Mouse (Mus musculus) embryonic facial prominence, embryonic 14.5 days (tissue): ENCODE measurements around the gene Prtg. TPM values are rescaled to one million over a fixed set of nuclear protein-coding genes. Genes with fewer than 3 reads are reported as not detected.

Source experiments
- ATAC-seq: fragments of 200-750 bp; cut with Nextera tagmentation; 2 replicates; pipeline ENCODE4 v1.8.0; 2017; ENCODE audit warnings: low read depth, moderate number of reproducible peaks, moderate TSS enrichment
- DNase-seq: peaks from one replicate; pipeline ENCODE4 v3.0.0-alpha.2; 2015; ENCODE audit warnings: low spot score
- H3K27ac ChIP-seq: fragments of 300-500 bp; sonication (generic); replicated peaks from 2 replicates; pipeline ENCODE4 v1.5.1; 2014; ENCODE audit warnings: low read depth, mild to moderate bottlenecking, low read length, moderate library complexity
- H3K27me3 ChIP-seq: fragments of 300-500 bp; sonication (generic); replicated peaks from 2 replicates; pipeline ENCODE4 v1.6.1; 2014; ENCODE audit warnings: low read length; ENCODE audit not compliant: control insufficient read depth, insufficient read depth
- H3K36me3 ChIP-seq: fragments of 300-500 bp; sonication (generic); 2 replicates; pipeline ENCODE4 v1.6.1; 2014; ENCODE audit warnings: low read length, mixed read lengths; ENCODE audit not compliant: control insufficient read depth, insufficient read depth
- H3K4me1 ChIP-seq: fragments of 300-500 bp; sonication (generic); 2 replicates; pipeline ENCODE4 v1.6.1; 2014; ENCODE audit warnings: antibody characterized with exemption, low read length; ENCODE audit not compliant: control insufficient read depth, insufficient read depth
- H3K4me2 ChIP-seq: fragments of 300-500 bp; sonication (generic); 2 replicates; pipeline ENCODE4 v1.6.1; 2014; ENCODE audit warnings: low read depth, mild to moderate bottlenecking, low read length, moderate library complexity, mixed read lengths
- H3K4me3 ChIP-seq: fragments of 300-500 bp; sonication (generic); 2 replicates; pipeline ENCODE4 v1.5.1; 2014; ENCODE audit warnings: low read depth, mild to moderate bottlenecking, low read length
- H3K9ac ChIP-seq: fragments of 300-500 bp; sonication (generic); 2 replicates; pipeline ENCODE4 v1.6.1; 2014; ENCODE audit warnings: low read depth, mild to moderate bottlenecking, low read length, moderate library complexity, mixed read lengths
- H3K9me3 ChIP-seq: fragments of 300-500 bp; sonication (generic); 2 replicates; pipeline ENCODE4 v1.6.1; 2016; ENCODE audit warnings: low read length; ENCODE audit not compliant: control insufficient read depth
- WGBS: fragments of 180-500 bp; shearing (Covaris S2); extraction: QIAGEN DNeasy Blood & Tissue Kit; methylation state at CpG from one replicate; pipeline ENCODE4 v1.1.7; 2014; 5-methylcytosine and 5-hydroxymethylcytosine counted together
- polyA plus RNA-seq: library from polyadenylated mRNA; unstranded; fragments of >200 nt; fragmentation: Nextera tagmentation; extraction: Ambion mirVana; gene quantifications from 2 replicates; pipeline ENCODE4 v1.2.1, GENCODE M21; 2014

Gene Prtg
- polyA plus RNA-seq, 1 experiment from 2014 or later: 1.3 TPM

- DNase-seq (no peak), ATAC-seq (no peak)
- 85% methylated on average over 4 of the region's 4 CpGs for WGBS
- Histone ChIP-seq H3K4me1 (no peaks in the 10 kb centered on the region), H3K9ac (no peak overlapping the region), H3K27ac (no peak overlapping the region), H3K36me3 (peaks cover 24% of the 10 kb centered on the region), H3K4me3 (no peak overlapping the region), H3K27me3 (no peaks in the 10 kb centered on the region), H3K4me2 (no peak overlapping the region), H3K9me3 (0 out of 2 replicates have a peak, but pooled peaks cover 3% of the 10 kb centered on the region)
Measured at GRCm38 (mm10) chr9:72935309-72935708, 128.6 kb downstream of the Prtg start.

- Histone ChIP-seq H3K27ac (no peak overlapping the region), H3K36me3 (peaks cover 24% of the 10 kb centered on the region), H3K4me1 (no peaks in the 10 kb centered on the region), H3K4me2 (no peak overlapping the region), H3K4me3 (no peak overlapping the region), H3K27me3 (no peaks in the 10 kb centered on the region), H3K9ac (no peak overlapping the region), H3K9me3 (0 out of 2 replicates have a peak, but pooled peaks cover 3% of the 10 kb centered on the region)
- ATAC-seq: no peak
- no peak for DNase-seq
- 66% methylated on average over 2 of the region's 2 CpGs for whole genome bisulfite sequencing
Measured at GRCm38 (mm10) chr9:72936301-72936700, 129.6 kb downstream of the Prtg start.

- Histone ChIP-seq H3K36me3 (peaks cover 43% of the 10 kb centered on the region), H3K9ac (no peak overlapping the region), H3K27ac (no peak overlapping the region), H3K9me3 (peaks cover 10% of the 10 kb centered on the region; the same call in 1 of the 2 replicates), H3K4me1 (no peaks in the 10 kb centered on the region), H3K4me2 (no peak overlapping the region), H3K4me3 (no peak overlapping the region), H3K27me3 (no peaks in the 10 kb centered on the region)
- no peak for ATAC-seq
- no peak for DNase-seq
- 67% methylated on average over 3 of the region's 3 CpGs for WGBS
Measured at GRCm38 (mm10) chr9:72943424-72943823, 136.8 kb downstream of the Prtg start.

GRCm38 (mm10) chr9:72944286-72944685 lies 137.6 kb downstream of the Prtg start:
- H3K36me3 ChIP-seq: peaks cover 43% of the 10 kb centered on the region

GRCm38 (mm10) chr9:72947010-72947409 lies 140.3 kb downstream of the Prtg start:
- H3K4me1 ChIP-seq: 0 out of 2 replicates have a peak, but pooled peaks cover 3% of the 10 kb centered on the region
- DNase-seq: no peak
- H3K9me3 ChIP-seq: peaks cover 10% of the 10 kb centered on the region; the same call in 1 of the 2 replicates
- peaks cover 43% of the 10 kb centered on the region for H3K36me3 ChIP-seq
- no peak overlapping the region for H3K4me3 ChIP-seq
- WGBS: 96% methylated on average over 1 of the region's 1 CpGs
- no peak overlapping the region for H3K9ac ChIP-seq
- H3K27me3 ChIP-seq: no peaks in the 10 kb centered on the region
- no peak overlapping the region for H3K27ac ChIP-seq
- ATAC-seq: no peak
- no peak overlapping the region for H3K4me2 ChIP-seq

More at GRCm38 (mm10) chr9:72944286-72944685, 137.6 kb downstream of the Prtg start:
- WGBS: 90% methylated on average over 13 of the region's 13 CpGs
- no peaks in the 10 kb centered on the region for H3K4me1 ChIP-seq
- H3K27me3 ChIP-seq: no peaks in the 10 kb centered on the region
- no peak for ATAC-seq
- no peak overlapping the region for H3K4me2 ChIP-seq
- H3K9ac ChIP-seq: no peak overlapping the region
- H3K4me3 ChIP-seq: no peak overlapping the region
- DNase-seq: no peak
- peaks cover 10% of the 10 kb centered on the region; the same call in 1 of the 2 replicates for H3K9me3 ChIP-seq
- no peak overlapping the region for H3K27ac ChIP-seq

GRCm38 (mm10) chr9:72949572-72949971 lies 142.9 kb downstream of the Prtg start:
- H3K27me3 ChIP-seq: no peaks in the 10 kb centered on the region
- H3K4me3 ChIP-seq: no peak overlapping the region
- 0 out of 2 replicates have a peak, but pooled peaks cover 3% of the 10 kb centered on the region for H3K4me1 ChIP-seq
- H3K27ac ChIP-seq: no peak overlapping the region
- no peak overlapping the region for H3K4me2 ChIP-seq
- 69% methylated on average over 7 of the region's 7 CpGs for WGBS
- H3K9me3 ChIP-seq: peaks cover 9% of the 10 kb centered on the region; the same call in 1 of the 2 replicates
- no peak overlapping the region for H3K9ac ChIP-seq
- DNase-seq (no peak), ATAC-seq (peak; percentile 62; the same call in 1 of the 2 replicates)
- peaks cover 32% of the 10 kb centered on the region for H3K36me3 ChIP-seq

- 50% methylated on average over 2 of the region's 2 CpGs for WGBS
- no peak overlapping the region for H3K4me3 ChIP-seq
- peak; percentile 14 for DNase-seq
- H3K36me3 ChIP-seq: no peaks in the 10 kb centered on the region; the same call in 1 of the 2 replicates
- no peaks in the 10 kb centered on the region for H3K9me3 ChIP-seq
- no peak overlapping the region for H3K9ac ChIP-seq
- no peaks in the 10 kb centered on the region for H3K27me3 ChIP-seq
- no peak overlapping the region for H3K27ac ChIP-seq
- H3K4me1 ChIP-seq: 0 out of 2 replicates have a peak, but pooled peaks cover 6% of the 10 kb centered on the region
- no peak for ATAC-seq
- no peak overlapping the region for H3K4me2 ChIP-seq
Measured at GRCm38 (mm10) chr9:72954746-72955145, 148.1 kb downstream of the Prtg start.

- H3K9ac ChIP-seq: no peak overlapping the region
- no peak for ATAC-seq
- DNase-seq: peak; percentile 30
- no peaks in the 10 kb centered on the region for H3K9me3 ChIP-seq
- 31% methylated on average over 1 of the region's 1 CpGs for WGBS
- H3K27me3 ChIP-seq: no peaks in the 10 kb centered on the region
- no peak overlapping the region for H3K27ac ChIP-seq
- 0 out of 2 replicates have a peak, but pooled peaks cover 6% of the 10 kb centered on the region for H3K4me1 ChIP-seq
- no peak overlapping the region for H3K4me3 ChIP-seq
- H3K36me3 ChIP-seq: no peaks in the 10 kb centered on the region
- H3K4me2 ChIP-seq: no peak overlapping the region
Measured at GRCm38 (mm10) chr9:72955546-72955945, 148.9 kb downstream of the Prtg start.
